Mouse (Mus musculus) forebrain, embryonic 11.5 days (tissue): ENCODE data around the gene Olfr1039. TPM values are rescaled to one million over a fixed set of nuclear protein-coding genes. Genes with fewer than 3 reads are reported as not detected.
"Not testable (repeated sequence)": the region's sequence is repeated elsewhere in the genome, so short reads cannot be mapped to it uniquely, and the experiment has no call there.

Source experiments
- ATAC-seq: fragments of 200-750 bp; cut with Nextera tagmentation; replicated peaks from 2 replicates; pipeline ENCODE4 v1.8.0; 2017; ENCODE audit warnings: moderate TSS enrichment; ENCODE audit not compliant: low FRiP score
- DNase-seq: peaks from one replicate; pipeline ENCODE4 v3.0.0-alpha.2; 2017; ENCODE audit warnings: low spot score
- H3K27ac ChIP-seq: fragments of 300-500 bp; sonication (generic); 2 replicates; pipeline ENCODE4 v1.5.1; 2014; ENCODE audit warnings: low read depth, low read length
- H3K27me3 ChIP-seq: fragments of 300-500 bp; sonication (generic); 2 replicates; pipeline ENCODE4 v1.6.1; 2014; ENCODE audit warnings: mild to moderate bottlenecking, low read length, mixed read lengths; ENCODE audit not compliant: control insufficient read depth, insufficient read depth
- H3K36me3 ChIP-seq: fragments of 300-500 bp; sonication (generic); 2 replicates; pipeline ENCODE4 v1.6.1; 2014; ENCODE audit warnings: mild to moderate bottlenecking, low read length, moderate library complexity, mixed read lengths; ENCODE audit not compliant: control insufficient read depth, insufficient read depth
- H3K4me1 ChIP-seq: fragments of 300-500 bp; sonication (generic); replicated peaks from 2 replicates; pipeline ENCODE4 v1.6.1; 2014; ENCODE audit warnings: low read length, mixed read lengths; ENCODE audit not compliant: control insufficient read depth, insufficient read depth
- H3K4me2 ChIP-seq: fragments of 300-500 bp; sonication (generic); 2 replicates; pipeline ENCODE4 v1.6.1; 2014; ENCODE audit warnings: low read depth, mild to moderate bottlenecking, low read length, moderate library complexity, mixed read lengths; ENCODE audit not compliant: severe bottlenecking
- H3K4me3 ChIP-seq: fragments of 300-500 bp; sonication (generic); 2 replicates; pipeline ENCODE4 v1.5.1; 2014; ENCODE audit warnings: low read depth, low read length
- H3K9ac ChIP-seq: fragments of 300-500 bp; sonication (generic); 2 replicates; pipeline ENCODE4 v1.6.1; 2014; ENCODE audit warnings: low read length
- H3K9me3 ChIP-seq: fragments of 300-500 bp; sonication (generic); 2 replicates; pipeline ENCODE4 v1.6.1; 2016; ENCODE audit warnings: low read length, mixed read lengths; ENCODE audit not compliant: control insufficient read depth
- WGBS: fragments of 180-500 bp; shearing (Covaris S2); extraction: QIAGEN DNeasy Blood & Tissue Kit; methylation state at CpG from one replicate; pipeline ENCODE4 v1.1.7; 2014; 5-methylcytosine and 5-hydroxymethylcytosine counted together
- polyA plus RNA-seq: library from polyadenylated mRNA; unstranded; fragments of >200 nt; fragmentation: Nextera tagmentation; extraction: Ambion mirVana; gene quantifications from 2 replicates; pipeline ENCODE4 v1.2.1, GENCODE M21; 2014

Olfr1039 gene
- polyA plus RNA-seq, result not detected in 2 replicates

DNA sequence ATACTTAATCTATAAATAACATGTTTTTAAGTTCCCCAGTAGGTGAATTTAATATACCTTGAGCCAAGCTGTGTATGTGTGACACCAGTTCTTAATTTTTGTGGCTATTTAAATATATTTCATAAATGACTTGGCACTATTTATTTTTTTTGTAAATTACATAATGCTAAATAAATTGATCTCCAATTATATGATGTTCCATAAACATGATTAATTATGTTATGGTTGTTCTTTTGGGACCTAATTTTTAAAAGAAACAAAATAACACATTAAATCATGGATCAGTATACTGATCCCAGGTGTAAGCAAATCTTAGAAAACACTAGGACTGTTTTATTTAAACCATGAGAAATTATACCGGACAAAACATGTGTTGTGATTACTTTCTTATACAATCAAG lies at the start of gene Olfr1039:
Olfr1039 (minus strand) TSS at position 101 of the 400 bp plus-strand sequence.
- no peak within 1 kb of the TSS for H3K4me2 ChIP-seq
- no peak within 1 kb of the TSS for H3K9ac ChIP-seq
- no peaks in the 10 kb centered on the region for H3K27me3 ChIP-seq
- H3K4me3 ChIP-seq, result no peak within 1 kb of the TSS
- no peaks in the 10 kb centered on the region for H3K4me1 ChIP-seq
- H3K36me3 ChIP-seq, result no peaks in the 10 kb centered on the region
- no peaks in the 10 kb centered on the region for H3K9me3 ChIP-seq
- no peak within 1 kb of the TSS for H3K27ac ChIP-seq
- no peak for ATAC-seq
- WGBS, result 98% methylated on average over 1 of the region's 1 CpGs
- no peak for DNase-seq

DNA sequence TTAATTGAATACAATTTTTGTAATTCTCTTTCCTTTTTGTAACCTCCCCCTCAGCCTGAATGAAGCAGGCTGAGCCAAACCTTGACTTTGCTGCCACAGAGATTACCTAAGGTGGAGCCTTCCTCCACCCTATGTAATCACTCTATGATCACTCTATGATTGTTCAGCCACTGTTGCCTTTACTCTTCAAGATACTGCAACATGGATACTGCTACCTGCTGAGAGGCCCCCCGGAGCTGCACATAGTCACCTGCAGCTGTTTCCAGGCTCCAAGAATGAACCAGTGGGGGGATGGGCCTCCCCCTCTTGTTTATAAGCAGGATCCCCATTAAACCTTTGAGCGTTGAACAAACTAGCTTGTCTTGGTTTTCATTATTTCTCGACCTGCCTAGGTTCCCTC lies 44.2 kb upstream of the Olfr1039 start:
- no peak for ATAC-seq
- WGBS, result 87% methylated on average over 3 of the region's 3 CpGs
- Histone ChIP-seq H3K36me3 (no peaks in the 10 kb centered on the region), H3K4me2 (no peak overlapping the region), H3K27me3 (no peaks in the 10 kb centered on the region), H3K9me3 (no peaks in the 10 kb centered on the region), H3K4me3 (no peak overlapping the region), H3K4me1 (no peaks in the 10 kb centered on the region), H3K9ac (no peak overlapping the region), H3K27ac (no peak overlapping the region)
- no peak for DNase-seq

DNA sequence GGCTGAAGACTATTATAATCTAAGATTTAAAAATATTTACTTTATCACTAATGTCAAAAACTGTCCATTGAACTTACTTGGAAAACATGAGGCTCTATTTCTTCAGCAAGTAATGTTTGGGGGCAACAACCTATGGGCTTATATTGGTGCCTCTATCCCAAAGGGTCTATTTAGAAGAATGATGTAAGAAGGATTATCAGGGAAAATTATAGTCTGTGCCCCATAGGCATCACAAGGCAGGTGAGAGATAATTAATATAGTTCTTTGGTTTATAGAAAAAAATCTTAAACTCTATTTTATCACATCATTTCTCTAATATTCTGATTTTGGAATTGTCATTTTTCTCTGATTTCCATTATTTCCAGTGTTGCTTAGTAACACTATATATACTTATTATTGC lies 42.0 kb upstream of the Olfr1039 start, which contains the start of gene Olfr1044:
Olfr1044 (minus strand) TSS at position 101 of the 400 bp plus-strand sequence.
- H3K9me3 ChIP-seq, result no peaks in the 10 kb centered on the region
- H3K9ac ChIP-seq, result no peak within 1 kb of the TSS
- H3K4me2 ChIP-seq, result no peak within 1 kb of the TSS
- DNase-seq (no peak), ATAC-seq (no peak)
- H3K36me3 ChIP-seq, result no peaks in the 10 kb centered on the region
- no peak within 1 kb of the TSS for H3K4me3 ChIP-seq
- no peak within 1 kb of the TSS for H3K27ac ChIP-seq
- H3K4me1 ChIP-seq, result no peaks in the 10 kb centered on the region
- H3K27me3 ChIP-seq, result no peaks in the 10 kb centered on the region

DNA sequence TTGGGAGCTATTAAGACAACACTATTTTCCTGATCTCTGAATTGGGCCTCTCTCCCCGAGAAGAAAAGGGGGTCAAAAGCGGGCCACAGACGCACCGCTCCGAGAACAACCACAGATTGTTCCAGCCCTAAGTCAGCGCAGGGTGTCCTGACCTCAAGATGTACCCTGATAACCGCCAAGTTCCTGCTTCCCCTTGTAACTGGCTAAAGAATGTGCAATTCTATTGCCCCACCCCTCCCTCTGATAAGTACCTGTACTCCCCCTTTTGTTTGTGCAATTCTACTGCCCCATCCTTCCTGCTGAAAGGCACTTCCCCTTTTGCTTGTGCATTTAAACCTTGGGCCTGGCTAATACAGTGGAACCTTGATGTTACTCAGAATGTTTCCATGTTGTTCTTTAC lies 39.7 kb upstream of the Olfr1039 start:
- H3K4me2 ChIP-seq, H3K27me3 ChIP-seq, H3K4me3 ChIP-seq, H3K4me1 ChIP-seq, DNase-seq, H3K9me3 ChIP-seq, ATAC-seq, H3K27ac ChIP-seq, H3K9ac ChIP-seq, H3K36me3 ChIP-seq: not testable (repeated sequence)
- WGBS, result 89% methylated on average over 7 of the region's 7 CpGs

DNA sequence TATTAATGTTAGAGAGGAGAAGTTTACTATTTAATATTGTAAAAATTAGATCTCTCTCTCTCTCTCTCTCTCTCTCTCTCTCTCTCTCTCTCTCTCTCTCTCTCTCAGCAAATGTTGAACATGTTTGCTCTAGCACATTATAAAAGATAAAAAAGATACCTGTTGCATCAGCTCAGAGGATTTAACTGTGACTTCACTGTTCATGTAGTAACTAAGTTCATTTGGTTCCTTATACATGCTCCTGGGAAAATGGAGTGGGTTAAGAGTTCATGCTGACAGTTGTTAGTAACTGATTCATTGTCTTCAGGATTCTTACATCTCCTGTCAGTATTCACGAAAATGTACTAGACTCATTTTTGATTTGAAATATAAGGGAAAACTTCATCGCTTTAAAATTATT lies 31.7 kb upstream of the Olfr1039 start, which contains the start of gene Olfr1043:
Olfr1043 (minus strand) TSS at position 101 of the 400 bp plus-strand sequence.
- H3K9me3 ChIP-seq, result no peaks in the 10 kb centered on the region
- H3K4me2 ChIP-seq, result no peak within 1 kb of the TSS
- H3K27me3 ChIP-seq, result no peaks in the 10 kb centered on the region
- H3K36me3 ChIP-seq, result no peaks in the 10 kb centered on the region
- DNase-seq, result no peak
- no peak within 1 kb of the TSS for H3K4me3 ChIP-seq
- no peaks in the 10 kb centered on the region for H3K4me1 ChIP-seq
- H3K27ac ChIP-seq, result no peak within 1 kb of the TSS
- H3K9ac ChIP-seq, result no peak within 1 kb of the TSS
- no peak for ATAC-seq
- WGBS, result 83% methylated on average over 2 of the region's 2 CpGs

DNA sequence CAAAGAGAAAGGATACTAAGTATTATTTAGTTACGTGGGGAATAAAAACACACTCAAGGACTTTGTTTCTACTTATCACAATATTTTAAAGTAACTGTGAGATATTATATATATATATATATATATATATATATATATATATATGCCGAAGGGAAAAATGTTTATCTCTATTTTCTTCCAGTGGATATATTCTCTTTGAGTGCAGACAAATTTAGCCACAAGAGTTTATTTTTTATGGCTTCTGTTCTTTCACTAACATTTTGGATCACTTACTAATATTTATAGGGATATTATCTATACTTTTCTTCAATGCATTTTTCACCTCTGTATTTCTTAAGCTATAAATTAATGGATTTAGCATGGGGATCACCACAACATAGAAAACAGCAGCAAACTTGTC lies 26.0 kb upstream of the Olfr1039 start, which contains the start of gene Olfr1042:
Olfr1042 (minus strand) TSS at position 101 of the 400 bp plus-strand sequence.
- no peak within 1 kb of the TSS for H3K4me2 ChIP-seq
- WGBS, result 92% methylated on average over 2 of the region's 2 CpGs
- H3K4me3 ChIP-seq, result no peak within 1 kb of the TSS
- no peak within 1 kb of the TSS for H3K9ac ChIP-seq
- no peaks in the 10 kb centered on the region for H3K4me1 ChIP-seq
- ATAC-seq (no peak), DNase-seq (no peak)
- no peaks in the 10 kb centered on the region for H3K27me3 ChIP-seq
- no peaks in the 10 kb centered on the region for H3K9me3 ChIP-seq
- no peaks in the 10 kb centered on the region for H3K36me3 ChIP-seq
- no peak within 1 kb of the TSS for H3K27ac ChIP-seq

DNA sequence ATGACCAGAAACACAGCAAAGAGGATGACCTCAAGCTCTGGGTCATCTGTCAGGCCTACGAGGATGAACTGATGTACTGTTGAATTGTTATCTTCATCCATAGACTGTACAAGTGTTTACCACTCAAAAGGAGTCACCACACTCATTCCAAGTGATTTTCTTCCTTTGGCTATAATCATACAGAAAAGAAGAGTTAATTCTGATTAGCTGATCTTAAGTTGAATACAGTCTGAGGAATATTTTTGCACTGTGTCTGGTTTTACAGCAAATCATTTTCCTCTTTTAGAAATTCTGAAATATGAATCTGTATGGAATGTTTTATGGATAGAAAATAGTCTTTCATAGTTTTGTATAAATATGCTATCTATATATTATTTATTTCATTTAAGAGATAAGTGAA lies 10.9 kb upstream of the Olfr1039 start, which contains the start of gene Olfr1040:
Olfr1040 (minus strand) TSS at position 101 of the 400 bp plus-strand sequence.
- no peaks in the 10 kb centered on the region for H3K4me1 ChIP-seq
- 83% methylated on average over 1 of the region's 1 CpGs for WGBS
- H3K4me3 ChIP-seq, result no peak within 1 kb of the TSS
- no peak within 1 kb of the TSS for H3K27ac ChIP-seq
- no peaks in the 10 kb centered on the region for H3K9me3 ChIP-seq
- H3K36me3 ChIP-seq, result no peaks in the 10 kb centered on the region
- H3K9ac ChIP-seq, result no peak within 1 kb of the TSS
- ATAC-seq (no peak), DNase-seq (no peak)
- no peak within 1 kb of the TSS for H3K4me2 ChIP-seq
- no peaks in the 10 kb centered on the region for H3K27me3 ChIP-seq

DNA sequence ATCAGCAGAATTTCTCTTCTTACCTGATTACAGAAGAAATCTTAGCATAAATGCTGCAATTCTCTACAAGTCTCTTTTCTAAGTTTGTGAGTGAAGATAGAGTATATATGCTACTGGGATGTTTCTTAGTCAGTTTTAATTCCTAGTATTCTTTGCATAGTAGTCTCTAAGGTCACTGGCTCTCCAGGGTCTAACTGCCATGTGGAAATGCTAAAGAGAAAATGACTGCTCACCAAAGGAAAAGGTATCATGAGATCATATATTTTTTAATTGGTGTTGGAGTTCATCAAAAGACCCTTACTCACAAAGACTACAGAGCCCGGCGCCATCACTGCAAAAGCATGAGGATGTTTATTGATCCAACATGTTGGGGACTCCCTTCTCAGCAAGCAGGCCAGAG lies 48.4 kb downstream of the Olfr1039 start, which contains the start of gene Olfr1037:
Olfr1037 (minus strand) TSS at position 101 of the 400 bp plus-strand sequence.
- Histone ChIP-seq H3K27ac (no peak within 1 kb of the TSS), H3K4me2 (no peak within 1 kb of the TSS), H3K9ac (no peak within 1 kb of the TSS), H3K4me3 (no peak within 1 kb of the TSS), H3K4me1 (no peaks in the 10 kb centered on the region), H3K9me3 (no peaks in the 10 kb centered on the region), H3K27me3 (no peaks in the 10 kb centered on the region), H3K36me3 (no peaks in the 10 kb centered on the region)
- DNase-seq (no peak), ATAC-seq (no peak)
- 83% methylated on average over 2 of the region's 2 CpGs for WGBS

DNA sequence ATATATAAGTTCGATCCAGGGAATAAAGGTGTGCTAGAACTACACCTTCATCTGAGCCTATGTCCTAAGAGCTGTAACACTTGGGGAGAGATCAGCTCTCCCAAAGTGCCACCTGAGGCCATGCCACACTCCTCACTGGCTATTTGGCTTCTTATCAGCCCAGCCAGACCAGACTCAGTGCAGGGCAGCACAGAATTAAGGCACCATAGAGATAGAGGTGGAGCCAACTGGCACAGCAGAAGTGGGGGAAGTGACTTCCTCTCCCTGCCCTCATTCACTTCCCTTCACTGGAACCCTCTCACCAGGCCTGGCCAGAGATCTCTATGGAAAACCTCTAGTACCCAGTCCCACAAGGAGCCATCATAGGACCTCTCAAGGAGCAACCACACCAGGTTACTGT lies 55.2 kb downstream of the Olfr1039 start:
- WGBS, result 70% methylated on average over 1 of the region's 1 CpGs
- DNase-seq, H3K27ac ChIP-seq, ATAC-seq, H3K4me3 ChIP-seq, H3K27me3 ChIP-seq, H3K9ac ChIP-seq, H3K9me3 ChIP-seq, H3K4me2 ChIP-seq, H3K36me3 ChIP-seq, H3K4me1 ChIP-seq: not testable (repeated sequence)
